Mouse (Mus musculus) myocyte (in vitro differentiated cells): Measurements from ENCODE around the gene Snx1.

Experiments
- MAX ChIP-seq: IDR thresholded peaks from one replicate; pipeline ENCODE4 v1.6.1; 2011; ENCODE audit warnings: low read depth, mild to moderate bottlenecking, control low read depth
- MYOD1 ChIP-seq, 3 experiments: IDR thresholded peaks; one replicate each; pipeline ENCODE4 v1.6.1; 2011; ENCODE audit warnings: control low read depth in 2 of 3, low read depth in 2 of 3, mild to moderate bottlenecking in 2 of 3, moderate library complexity in 1 of 3; ENCODE audit not compliant: insufficient read length in 2 of 3, control insufficient read depth in 1 of 3
- POLR2A ChIP-seq: IDR thresholded peaks from one replicate; pipeline ENCODE4 v1.6.1; 2011; ENCODE audit warnings: low read depth, mild to moderate bottlenecking, control low read depth, moderate library complexity; ENCODE audit not compliant: insufficient read length
- POLR2AphosphoS2 ChIP-seq: IDR thresholded peaks from one replicate; pipeline ENCODE4 v1.6.1; 2011; ENCODE audit warnings: low read depth, control low read depth; ENCODE audit not compliant: insufficient read length
- REST ChIP-seq: IDR thresholded peaks from one replicate; pipeline ENCODE4 v1.6.1; 2011; ENCODE audit warnings: mild to moderate bottlenecking, control low read depth, moderate library complexity; ENCODE audit not compliant: insufficient read depth, insufficient read length
- SRF ChIP-seq: IDR thresholded peaks from one replicate; pipeline ENCODE4 v1.6.1; 2011; ENCODE audit warnings: low read depth; ENCODE audit not compliant: control insufficient read depth, insufficient read length
- TCF12 ChIP-seq: IDR thresholded peaks from one replicate; pipeline ENCODE4 v1.6.1; 2011; ENCODE audit warnings: mild to moderate bottlenecking, control low read depth; ENCODE audit not compliant: poor library complexity, insufficient read depth, severe bottlenecking
- USF1 ChIP-seq: IDR thresholded peaks from one replicate; pipeline ENCODE4 v1.6.1; 2011; ENCODE audit warnings: low read depth, mild to moderate bottlenecking, control low read depth, moderate library complexity

GRCm38 (mm10) chr9:66091327-66092231 is 34.8 kb downstream of the Snx1 start:
- peak; percentile 14 for TF ChIP-seq POLR2A
- no peak for TF ChIP-seq TCF12
- TF ChIP-seq POLR2AphosphoS2, result no peak
- no peak for TF ChIP-seq REST
- TF ChIP-seq USF1, result no peak
- TF ChIP-seq SRF, result no peak
- no peak for TF ChIP-seq MAX
- TF ChIP-seq MYOD1 (IDR thresholded peaks at IDR 0.05; ENCODE audit: control insufficient read depth in 1 of 3, insufficient read length in 2 of 3, low read depth in 2 of 3), result no peak
